Mouse (Mus musculus) C2C12 (cell line): ENCODE measurements around the gene Hist1h2bj. TPM values are rescaled to one million over a fixed set of nuclear protein-coding genes. Genes with fewer than 3 reads are reported as not detected.
A peak's percentile ranks its signal among the peaks of the same experiment; 100 is the strongest.

Experiments used
- H3K27me3 ChIP-seq: one replicate; pipeline ENCODE4 v1.6.1; 2011; ENCODE audit not compliant: control insufficient read depth, insufficient read depth, insufficient read length
- H3K36me3 ChIP-seq: one replicate; pipeline ENCODE4 v1.6.1; 2011; ENCODE audit not compliant: control insufficient read depth, insufficient read depth
- H3K4me3 ChIP-seq: one replicate; pipeline ENCODE4 v1.5.1; 2011; ENCODE audit warnings: mild to moderate bottlenecking, control low read depth; ENCODE audit not compliant: poor library complexity, insufficient read depth, severe bottlenecking
- H3K79me2 ChIP-seq: one replicate; pipeline ENCODE4 v1.6.1; 2011; ENCODE audit not compliant: control insufficient read depth, insufficient read depth
- H3K79me3 ChIP-seq: one replicate; pipeline ENCODE4 v1.6.1; 2011; ENCODE audit warnings: low read depth, control low read depth
- H3ac ChIP-seq: one replicate; pipeline ENCODE3; 2011; ENCODE audit warnings: low read depth; ENCODE audit not compliant: control insufficient read depth, insufficient read length
- CEBPB ChIP-seq: IDR thresholded peaks from one replicate; pipeline ENCODE4 v1.6.1; 2011; ENCODE audit warnings: low read depth, mild to moderate bottlenecking, control low read depth, moderate library complexity
- CTCF ChIP-seq: IDR thresholded peaks from one replicate; pipeline ENCODE4 v1.5.1; 2011; ENCODE audit not compliant: control insufficient read depth, insufficient read depth, insufficient read length
- FOSL1 ChIP-seq: IDR thresholded peaks from one replicate; pipeline ENCODE4 v1.8.0; 2011; ENCODE audit warnings: mild to moderate bottlenecking, low read length; ENCODE audit not compliant: poor library complexity, insufficient read depth, severe bottlenecking
- MAX ChIP-seq: IDR thresholded peaks from one replicate; pipeline ENCODE4 v1.6.1; 2011; ENCODE audit warnings: mild to moderate bottlenecking, control low read depth
- MYOD1 ChIP-seq: IDR thresholded peaks from one replicate; pipeline ENCODE4 v1.6.1; 2011; ENCODE audit warnings: low read depth; ENCODE audit not compliant: control insufficient read depth, insufficient read length
- MYOG ChIP-seq: IDR thresholded peaks from one replicate; pipeline ENCODE4 v1.6.1; 2011; ENCODE audit not compliant: control insufficient read depth, insufficient read length; ENCODE audit errors: extremely low read depth
- USF1 ChIP-seq: IDR thresholded peaks from one replicate; pipeline ENCODE4 v1.6.1; 2011; ENCODE audit warnings: low read depth, mild to moderate bottlenecking, control low read depth, moderate library complexity
- polyA plus RNA-seq: library from polyadenylated mRNA; unstranded; fragments of >200 nt; fragmentation: generic; extraction: Trizol; gene quantifications from one replicate; pipeline ENCODE4 v1.2.1, GENCODE M21; 2012; ENCODE audit warnings: missing spikeins

Gene Hist1h2bj
- polyA plus RNA-seq, 1 experiment = 6.8 TPM

- TF ChIP-seq USF1 (no peak), CEBPB (peak; percentile 6)
- Histone ChIP-seq H3ac (no peak overlapping the region), H3K79me2 (no peaks in the 10 kb centered on the region), H3K79me3 (no peaks in the 10 kb centered on the region), H3K4me3 (peak overlapping the region; percentile 39), H3K36me3 (no peaks in the 10 kb centered on the region), H3K27me3 (no peaks in the 10 kb centered on the region)
These were observed 22.1 kb upstream of the Hist1h2bj start for GRCm38 (mm10) chr13:22020901-22021339.

- Histone ChIP-seq H3K36me3 (no peaks in the 10 kb centered on the region), H3K27me3 (no peaks in the 10 kb centered on the region), H3K4me3 (peak overlapping the region; percentile 39), H3ac (peak overlapping the region; percentile 70), H3K79me3 (no peaks in the 10 kb centered on the region), H3K79me2 (no peaks in the 10 kb centered on the region)
- no peak for TF ChIP-seq MYOD1
- no peak for TF ChIP-seq MYOG
- TF ChIP-seq USF1 = no peak
- TF ChIP-seq MAX = no peak
- no peak for TF ChIP-seq CEBPB
- no peak for TF ChIP-seq FOSL1
- no peak for TF ChIP-seq CTCF
These were observed 21.4 kb upstream of the Hist1h2bj start for GRCm38 (mm10) chr13:22021581-22021980.

- H3K36me3 ChIP-seq = no peaks in the 10 kb centered on the region
- peak overlapping the region; percentile 30 for H3ac ChIP-seq
- TF ChIP-seq CEBPB = peak; percentile 24
- no peak for TF ChIP-seq FOSL1
- peak overlapping the region; percentile 39 for H3K4me3 ChIP-seq
- no peaks in the 10 kb centered on the region for H3K79me2 ChIP-seq
- H3K27me3 ChIP-seq = no peaks in the 10 kb centered on the region
- H3K79me3 ChIP-seq = no peaks in the 10 kb centered on the region
These were observed 20.8 kb upstream of the Hist1h2bj start for GRCm38 (mm10) chr13:22022241-22022640.

GRCm38 (mm10) chr13:22026058-22027031, 16.7 kb upstream of the Hist1h2bj start:
- Histone ChIP-seq H3K79me3 (no peaks in the 10 kb centered on the region), H3ac (peak overlapping the region; percentile 71), H3K27me3 (no peaks in the 10 kb centered on the region), H3K79me2 (no peaks in the 10 kb centered on the region), H3K36me3 (no peaks in the 10 kb centered on the region), H3K4me3 (peak overlapping the region; percentile 42)
- TF ChIP-seq CEBPB (no peak), CTCF (no peak), MYOD1 (no peak), FOSL1 (no peak), MYOG (no peak)

- Histone ChIP-seq H3K4me3 (peak overlapping the region; percentile 25), H3K27me3 (no peaks in the 10 kb centered on the region), H3K79me2 (no peaks in the 10 kb centered on the region), H3ac (peak overlapping the region; percentile 72), H3K79me3 (no peaks in the 10 kb centered on the region), H3K36me3 (no peaks in the 10 kb centered on the region)
- TF ChIP-seq MYOD1 (no peak), CTCF (peak; percentile 93), MAX (no peak)
These were observed 14.1 kb upstream of the Hist1h2bj start for GRCm38 (mm10) chr13:22028673-22029460.

- Histone ChIP-seq H3K79me3 (no peaks in the 10 kb centered on the region), H3K36me3 (no peaks in the 10 kb centered on the region), H3K79me2 (no peaks in the 10 kb centered on the region), H3K27me3 (no peaks in the 10 kb centered on the region), H3K4me3 (no peak overlapping the region), H3ac (no peak overlapping the region)
- TF ChIP-seq MAX = no peak
- no peak for TF ChIP-seq CTCF
- TF ChIP-seq CEBPB = no peak
- no peak for TF ChIP-seq USF1
- no peak for TF ChIP-seq FOSL1
- no peak for TF ChIP-seq MYOD1
- no peak for TF ChIP-seq MYOG
These were observed 13.1 kb upstream of the Hist1h2bj start for GRCm38 (mm10) chr13:22029928-22030327.
